Mouse (Mus musculus) forebrain, embryonic 16.5 days (tissue): ENCODE results near the gene Atp2b1. TPM values are rescaled to one million over a fixed set of nuclear protein-coding genes. Genes with fewer than 3 reads are reported as not detected.

Source experiments
- ATAC-seq: fragments of 200-750 bp; cut with Nextera tagmentation; 2 replicates; pipeline ENCODE4 v1.8.0; 2017; ENCODE audit warnings: mild to moderate bottlenecking, moderate library complexity
- H3K27ac ChIP-seq: fragments of 300-500 bp; sonication (generic); 2 replicates; pipeline ENCODE4 v1.5.1; 2014; ENCODE audit warnings: low read length, control low read depth
- H3K27me3 ChIP-seq: fragments of 300-500 bp; sonication (generic); replicated peaks from 2 replicates; pipeline ENCODE4 v1.6.1; 2014; ENCODE audit warnings: low read length; ENCODE audit not compliant: control insufficient read depth, insufficient read depth
- H3K36me3 ChIP-seq: fragments of 300-500 bp; sonication (generic); 2 replicates; pipeline ENCODE4 v1.6.1; 2014; ENCODE audit not compliant: control insufficient read depth, insufficient read depth
- H3K4me1 ChIP-seq: fragments of 300-500 bp; sonication (generic); replicated peaks from 2 replicates; pipeline ENCODE4 v1.6.1; 2014; ENCODE audit warnings: low read length; ENCODE audit not compliant: control insufficient read depth, insufficient read depth
- H3K4me2 ChIP-seq: fragments of 300-500 bp; sonication (generic); 2 replicates; pipeline ENCODE4 v1.6.1; 2014; ENCODE audit warnings: mild to moderate bottlenecking, low read length, control low read depth
- H3K4me3 ChIP-seq: fragments of 300-500 bp; sonication (generic); replicated peaks from 2 replicates; pipeline ENCODE4 v1.5.1; 2014; ENCODE audit warnings: mild to moderate bottlenecking, low read length, control low read depth
- H3K9ac ChIP-seq: fragments of 300-500 bp; sonication (generic); replicated peaks from 2 replicates; pipeline ENCODE4 v1.6.1; 2014; ENCODE audit warnings: low read depth, low read length, control low read depth
- H3K9me3 ChIP-seq: fragments of 300-500 bp; sonication (generic); 2 replicates; pipeline ENCODE4 v1.6.1; 2016; ENCODE audit warnings: low read length; ENCODE audit not compliant: control insufficient read depth
- WGBS: fragments of 180-500 bp; shearing (Covaris S2); extraction: QIAGEN DNeasy Blood & Tissue Kit; methylation state at CpG from one replicate; pipeline ENCODE4 v1.1.7; 2014; 5-methylcytosine and 5-hydroxymethylcytosine counted together
- polyA plus RNA-seq: library from polyadenylated mRNA; unstranded; fragments of >200 nt; fragmentation: Nextera tagmentation; extraction: Ambion mirVana; gene quantifications from 2 replicates; pipeline ENCODE4 v1.2.1, GENCODE M21; 2015

Atp2b1 gene
- polyA plus RNA-seq, 1 experiment from 2014 or later, result 200 TPM

DNA sequence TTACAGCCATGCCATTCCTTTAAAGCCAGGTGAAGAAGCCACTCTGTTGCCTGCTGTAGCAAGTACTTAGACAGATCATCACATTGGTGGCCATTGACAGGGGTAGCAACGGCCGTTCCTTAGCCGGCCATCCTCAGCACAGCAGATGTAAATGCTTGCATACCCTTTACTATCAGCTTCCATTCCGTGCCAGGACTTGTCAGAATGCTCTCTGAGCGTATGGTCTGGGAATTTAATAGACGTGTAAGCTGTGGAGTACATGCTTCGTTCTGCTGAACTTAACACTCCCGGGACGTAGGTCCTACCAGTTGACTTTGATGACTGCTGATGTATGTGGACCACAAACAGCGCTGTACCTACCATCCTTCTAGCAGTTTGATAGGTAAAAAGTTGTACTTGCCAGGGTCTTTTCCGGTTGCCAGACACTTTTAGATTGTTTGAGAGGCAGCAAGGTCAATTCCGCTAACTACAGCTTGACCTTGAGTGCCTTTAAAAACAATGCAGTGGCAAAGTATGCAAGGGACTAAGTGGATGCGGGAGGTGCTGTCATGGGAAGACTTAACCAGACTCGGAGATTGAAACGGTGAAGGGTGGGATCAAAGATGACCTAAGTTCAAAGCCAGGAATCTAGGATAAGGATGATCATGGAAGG is 53.2 kb downstream of the Atp2b1 start:
- no peak overlapping the region for H3K4me2 ChIP-seq
- no peak overlapping the region for H3K9ac ChIP-seq
- no peak for ATAC-seq
- WGBS, result 96% methylated on average over 15 of the region's 15 CpGs
- no peaks in the 10 kb centered on the region for H3K4me1 ChIP-seq
- H3K36me3 ChIP-seq, result peaks cover 4% of the 10 kb centered on the region; the same call in 1 of the 2 replicates
- no peaks in the 10 kb centered on the region for H3K27me3 ChIP-seq
- 0 out of 2 replicates have a peak, but pooled peaks cover 1% of the 10 kb centered on the region for H3K9me3 ChIP-seq
- no peak overlapping the region for H3K27ac ChIP-seq
- no peak overlapping the region for H3K4me3 ChIP-seq

- peaks cover 4% of the 10 kb centered on the region; the same call in 1 of the 2 replicates for H3K36me3 ChIP-seq
- no peak overlapping the region for H3K4me3 ChIP-seq
- H3K4me2 ChIP-seq, result no peak overlapping the region
- no peaks in the 10 kb centered on the region for H3K4me1 ChIP-seq
- ATAC-seq, result no peak
- H3K27ac ChIP-seq, result no peak overlapping the region
- WGBS, result 96% methylated on average over 3 of the region's 3 CpGs
- H3K27me3 ChIP-seq, result no peaks in the 10 kb centered on the region
- 0 out of 2 replicates have a peak, but pooled peaks cover 2% of the 10 kb centered on the region for H3K9me3 ChIP-seq
- no peak overlapping the region for H3K9ac ChIP-seq
Measured at GRCm38 (mm10) chr10:98970917-98971316, 56.7 kb downstream of the Atp2b1 start.

GRCm38 (mm10) chr10:98972359-98972758 is 58.2 kb downstream of the Atp2b1 start:
- no peak overlapping the region for H3K4me3 ChIP-seq
- no peaks in the 10 kb centered on the region for H3K27me3 ChIP-seq
- 0 out of 2 replicates have a peak, but pooled peaks cover 2% of the 10 kb centered on the region for H3K9me3 ChIP-seq
- peaks cover 4% of the 10 kb centered on the region; the same call in 1 of the 2 replicates for H3K36me3 ChIP-seq
- H3K4me2 ChIP-seq, result no peak overlapping the region
- WGBS, result 90% methylated on average over 2 of the region's 2 CpGs
- no peak overlapping the region for H3K9ac ChIP-seq
- H3K27ac ChIP-seq, result no peak overlapping the region
- H3K4me1 ChIP-seq, result no peaks in the 10 kb centered on the region; the same call in 1 of the 2 replicates
- no peak for ATAC-seq

DNA sequence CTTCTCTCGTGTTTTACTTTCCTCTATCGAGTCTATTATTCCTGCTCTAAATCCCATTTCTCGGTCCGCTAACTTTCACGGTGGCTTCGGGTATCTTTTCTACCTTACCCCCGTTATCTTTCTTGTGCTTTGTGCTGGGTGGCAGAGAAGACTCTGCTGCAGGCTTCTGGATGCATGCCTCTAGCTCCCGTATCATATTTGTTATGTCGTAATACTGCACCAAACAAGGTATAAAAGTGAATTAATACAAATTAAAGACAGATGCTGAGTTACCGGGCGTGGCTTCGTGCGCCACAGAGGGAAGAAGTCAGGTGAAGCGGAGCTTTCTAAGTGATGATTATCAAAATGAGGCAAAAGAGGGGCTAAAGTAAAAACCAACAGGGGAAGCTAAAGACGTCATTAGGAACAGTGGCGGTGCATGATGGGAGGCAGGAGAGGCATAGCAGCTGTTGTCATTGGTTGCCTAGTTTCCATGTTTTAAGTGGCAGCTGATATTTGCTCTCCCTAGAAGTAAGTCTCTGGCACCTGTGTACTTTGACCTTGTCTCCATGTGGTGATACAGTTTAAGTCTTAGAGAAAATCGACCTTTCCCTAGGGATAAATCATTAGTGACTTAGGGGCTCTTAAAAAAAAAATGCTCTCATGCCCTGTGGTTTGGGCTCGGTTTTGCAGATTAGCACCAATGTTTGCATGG is 58.9 kb downstream of the Atp2b1 start:
- no peak for ATAC-seq
- Histone ChIP-seq H3K4me2 (no peak overlapping the region), H3K27ac (no peak overlapping the region), H3K4me3 (no peak overlapping the region), H3K9ac (no peak overlapping the region), H3K9me3 (0 out of 2 replicates have a peak, but pooled peaks cover 2% of the 10 kb centered on the region), H3K4me1 (no peaks in the 10 kb centered on the region; the same call in 1 of the 2 replicates), H3K27me3 (no peaks in the 10 kb centered on the region), H3K36me3 (peaks cover 4% of the 10 kb centered on the region; the same call in 1 of the 2 replicates)
- 75% methylated on average over 18 of the region's 18 CpGs for WGBS

- H3K4me3 ChIP-seq, result no peak overlapping the region
- H3K9me3 ChIP-seq, result 0 out of 2 replicates have a peak, but pooled peaks cover 2% of the 10 kb centered on the region
- ATAC-seq, result no peak
- no peaks in the 10 kb centered on the region; the same call in 1 of the 2 replicates for H3K4me1 ChIP-seq
- WGBS, result 93% methylated on average over 3 of the region's 3 CpGs
- no peaks in the 10 kb centered on the region for H3K27me3 ChIP-seq
- H3K27ac ChIP-seq, result no peak overlapping the region
- H3K4me2 ChIP-seq, result no peak overlapping the region
- no peak overlapping the region for H3K9ac ChIP-seq
- H3K36me3 ChIP-seq, result no peaks in the 10 kb centered on the region
Measured at GRCm38 (mm10) chr10:98974645-98975044, 60.4 kb downstream of the Atp2b1 start.

GRCm38 (mm10) chr10:98975611-98976010 is 61.4 kb downstream of the Atp2b1 start:
- Histone ChIP-seq H3K4me3 (no peak overlapping the region), H3K4me1 (no peaks in the 10 kb centered on the region; the same call in 1 of the 2 replicates), H3K4me2 (no peak overlapping the region), H3K9ac (no peak overlapping the region), H3K9me3 (0 out of 2 replicates have a peak, but pooled peaks cover 2% of the 10 kb centered on the region), H3K36me3 (no peaks in the 10 kb centered on the region), H3K27me3 (no peaks in the 10 kb centered on the region), H3K27ac (no peak overlapping the region)
- ATAC-seq, result no peak
- 84% methylated on average over 6 of the region's 6 CpGs for WGBS

- 0 out of 2 replicates have a peak, but pooled peaks cover 2% of the 10 kb centered on the region for H3K9me3 ChIP-seq
- WGBS, result 47% methylated on average over 6 of the region's 6 CpGs
- no peak for ATAC-seq
Measured at GRCm38 (mm10) chr10:98976877-98977494, 62.8 kb downstream of the Atp2b1 start.

GRCm38 (mm10) chr10:98978766-98979165 is 64.6 kb downstream of the Atp2b1 start:
- no peak overlapping the region for H3K4me2 ChIP-seq
- no peak for ATAC-seq

More at GRCm38 (mm10) chr10:98976877-98977494, 62.8 kb downstream of the Atp2b1 start:
- Histone ChIP-seq H3K27me3 (no peaks in the 10 kb centered on the region), H3K36me3 (no peaks in the 10 kb centered on the region), H3K27ac (no peak overlapping the region), H3K9ac (no peak overlapping the region), H3K4me2 (no peak overlapping the region), H3K4me1 (no peaks in the 10 kb centered on the region; the same call in 1 of the 2 replicates), H3K4me3 (no peak overlapping the region)

DNA sequence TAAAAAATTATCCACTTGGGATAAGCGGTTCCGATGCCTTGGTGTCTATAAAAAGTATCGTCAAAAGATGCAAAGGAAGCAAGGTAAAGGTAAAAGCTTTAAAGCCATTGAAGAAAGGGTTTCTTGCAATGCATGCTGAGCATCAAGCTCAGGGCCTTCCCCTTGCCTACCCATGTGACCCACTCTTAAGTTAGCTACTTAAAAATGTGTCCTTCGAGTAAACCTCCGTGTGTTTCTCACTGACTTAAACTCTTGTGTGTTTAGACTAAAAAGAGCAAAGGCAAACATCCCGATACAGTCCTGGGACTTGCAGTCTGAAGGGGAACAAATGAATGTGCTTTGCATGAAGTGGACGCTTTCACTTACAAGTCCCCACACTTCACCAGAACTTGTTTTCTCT is 65.1 kb downstream of the Atp2b1 start:
- Histone ChIP-seq H3K36me3 (no peaks in the 10 kb centered on the region), H3K4me1 (no peaks in the 10 kb centered on the region; the same call in 1 of the 2 replicates), H3K9me3 (no peaks in the 10 kb centered on the region), H3K27me3 (no peaks in the 10 kb centered on the region), H3K4me2 (no peak overlapping the region), H3K4me3 (no peak overlapping the region), H3K9ac (no peak overlapping the region), H3K27ac (no peak overlapping the region)
- 82% methylated on average over 7 of the region's 7 CpGs for whole genome bisulfite sequencing
- ATAC-seq, result no peak

More at GRCm38 (mm10) chr10:98978766-98979165, 64.6 kb downstream of the Atp2b1 start:
- 82% methylated on average over 6 of the region's 6 CpGs for WGBS
- H3K9me3 ChIP-seq, result no peaks in the 10 kb centered on the region
- H3K27ac ChIP-seq, result no peak overlapping the region
- no peak overlapping the region for H3K9ac ChIP-seq
- no peaks in the 10 kb centered on the region for H3K36me3 ChIP-seq
- H3K27me3 ChIP-seq, result no peaks in the 10 kb centered on the region
- H3K4me3 ChIP-seq, result no peak overlapping the region
- no peaks in the 10 kb centered on the region; the same call in 1 of the 2 replicates for H3K4me1 ChIP-seq
